Mouse (Mus musculus) neutrophil, adult 5-6 weeks (primary cell): ENCODE results near the gene Psma3. TPM values are rescaled to one million over a fixed set of nuclear protein-coding genes. Genes with fewer than 3 reads are reported as not detected.
A peak's percentile ranks its signal among the peaks of the same experiment; 100 is the strongest.

Experiments used
- ATAC-seq: fragments of 151-379, 151-347 bp; 2 replicates; pipeline ENCODE4 v1.8.0; 2017; ENCODE audit warnings: mild to moderate bottlenecking, moderate TSS enrichment; ENCODE audit not compliant: insufficient number of reproducible peaks, poor library complexity, low FRiP score, severe bottlenecking; ENCODE audit errors: extremely low read depth
- total RNA-seq: library from RNA; stranded (forward); fragments of 200-1000 nt; gene quantifications from 2 replicates; pipeline ENCODE4 v1.2.3, GENCODE M21; 2017

Psma3 gene
- total RNA-seq, 1 experiment from 2014 or later, result 173 TPM

- no peak for ATAC-seq
These were observed 62.4 kb downstream of the Psma3 start for GRCm38 (mm10) chr12:71036729-71037404.

DNA sequence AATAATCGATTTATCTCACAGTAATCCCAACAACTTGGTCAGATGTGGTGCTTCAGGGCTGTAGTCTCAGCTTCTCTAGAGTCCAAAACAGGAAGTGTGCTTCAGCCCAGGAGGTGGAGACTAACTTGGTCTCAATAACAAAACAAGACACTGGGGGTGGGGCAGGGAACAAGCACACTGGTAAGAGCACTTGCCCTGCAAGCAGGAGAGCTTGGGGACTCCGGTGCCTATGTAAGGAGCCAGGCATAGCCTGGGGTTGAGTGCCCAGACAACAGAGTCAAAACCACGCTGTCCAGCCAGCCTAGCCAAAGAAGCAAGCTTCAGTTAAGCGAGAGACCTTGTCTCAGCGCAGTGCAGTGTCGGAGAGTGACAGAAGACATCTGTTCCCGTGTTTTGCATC, 66.0 kb downstream of the Psma3 start:
- ATAC-seq, result peak; percentile 92

DNA sequence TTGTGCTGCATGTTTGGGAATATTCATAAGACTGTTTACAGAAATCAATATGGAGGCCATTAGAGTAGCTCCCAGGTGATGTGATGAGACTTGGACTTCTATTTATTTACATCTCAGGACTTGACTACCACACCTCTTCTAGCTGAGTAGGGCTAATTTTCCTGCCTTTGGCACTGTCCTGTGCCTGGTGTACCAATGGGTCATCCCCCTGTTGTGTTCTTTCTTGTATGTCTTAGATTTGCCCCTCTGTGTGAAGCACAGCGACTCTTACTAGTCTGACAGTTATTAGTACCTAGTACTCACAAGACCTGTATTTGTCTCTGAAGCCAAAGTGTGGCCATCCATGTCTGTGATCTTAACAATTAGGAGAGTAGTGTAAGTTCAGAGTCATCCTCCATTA, 68.0 kb downstream of the Psma3 start:
- no peak for ATAC-seq

DNA sequence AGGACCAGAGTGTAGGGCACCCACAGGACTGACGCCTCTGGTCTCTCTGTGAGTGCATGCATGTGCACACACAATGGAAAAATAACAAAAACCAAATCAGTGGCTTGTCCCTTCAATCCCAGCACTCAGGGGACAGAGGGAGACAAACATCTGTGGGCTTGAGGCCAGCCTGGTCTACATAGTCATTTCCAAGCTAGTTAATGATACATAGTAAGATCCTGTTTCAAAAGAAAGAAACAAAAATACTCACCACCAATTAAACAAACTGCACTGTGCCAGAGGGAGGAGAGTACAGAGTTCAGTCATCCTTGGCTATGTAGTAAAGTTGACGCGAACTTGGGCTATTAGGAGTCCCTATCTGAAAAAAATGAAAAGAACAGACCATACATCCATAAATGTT, 69.2 kb downstream of the Psma3 start:
- ATAC-seq, result no peak

- ATAC-seq, result no peak
These were observed 70.1 kb downstream of the Psma3 start for GRCm38 (mm10) chr12:71044488-71044887.

Other genes with a start within 250 kb of the Psma3 start
- gene Frmd6, start 149.1 kb upstream of the Psma3 start, total RNA-seq, result 5.2 and 7.1 TPM in 2 replicates
- 67.3 and 84.8 TPM in 2 replicates for gene Actr10, start 36.8 kb upstream of the Psma3 start, total RNA-seq
- gene Arid4a, start 41.4 kb downstream of the Psma3 start, total RNA-seq, result 202 and 220 TPM in 2 replicates
- not detected in 2 replicates for gene Tomm20l, start 136.8 kb downstream of the Psma3 start, total RNA-seq
- gene Timm9, start 162.1 kb downstream of the Psma3 start, total RNA-seq, result 28.6 and 40.3 TPM in 2 replicates
- 18.4 and 19.1 TPM in 2 replicates for gene 2700049A03Rik, start 162.2 kb downstream of the Psma3 start, total RNA-seq